Comparison of ENCODE assay signal across 12 mouse cellular contexts in genomic region chr3:153276101-153276829, GRCm38 (mm10).
DNase-seq lines count a peak whose midpoint lies in the region; ATAC-seq and TF ChIP-seq lines count a peak whose summit lies in the region.
"Had no signal": no experiment of that assay in that cellular context is flagged by ENCODE, and none has a peak within 500 bp of the region (broad histone marks: within the 10 kb centered on the region; RNA-seq: fewer than 3 reads in every experiment).

No protein-coding gene starts in this region.

- H3K27ac ChIP-seq in CH12.LX (ENCODE audit: insufficient read depth, low read depth) = no peak overlapping the region
- H3K27ac ChIP-seq in hindbrain, embryonic 10.5 days = peak overlapping the region; percentile 30
- no peak overlapping the region for H3K27ac ChIP-seq in midbrain, embryonic 11.5 days (ENCODE audit: low read depth, low read length)
- H3K27ac ChIP-seq: heart, embryonic 10.5 days; macrophage had no signal

- H3K4me3 ChIP-seq in C2C12 (ENCODE audit: insufficient read depth, poor library complexity, severe bottlenecking) = no peak overlapping the region
- H3K4me3 ChIP-seq in CH12.LX (replicated peaks in 1 of 3; ENCODE audit: low read depth in 2 of 3, low read length in 2 of 3, poor library complexity in 1 of 3) = no peak overlapping the region
- H3K4me3 ChIP-seq in hindbrain, embryonic 10.5 days = no peak overlapping the region
- no peak overlapping the region for H3K4me3 ChIP-seq in midbrain, embryonic 11.5 days (ENCODE audit: low read depth, low read length)
- H3K4me3 ChIP-seq: heart, embryonic 10.5 days had no signal

- TF ChIP-seq CTCF in C2C12 (IDR thresholded peaks at IDR 0.05; ENCODE audit: control insufficient read depth, insufficient read depth, insufficient read length) = no peak
- no peak for TF ChIP-seq CTCF in CH12.LX (conservative IDR thresholded peaks at IDR 0.05 in 1 of 2, IDR thresholded peaks at IDR 0.05 in 1 of 2; ENCODE audit: low read depth in 2 of 2, low read length in 2 of 2)

- H3K27me3 ChIP-seq in C2C12 (ENCODE audit: control insufficient read depth, insufficient read depth, insufficient read length) (no peaks in the 10 kb centered on the region), CH12.LX (replicated peaks) (no peaks in the 10 kb centered on the region)
- no peaks in the 10 kb centered on the region; the same call in 1 of the 2 replicates for H3K27me3 ChIP-seq in hindbrain, embryonic 10.5 days (ENCODE audit: insufficient read depth, poor library complexity, severe bottlenecking)
- no peaks in the 10 kb centered on the region for H3K27me3 ChIP-seq in midbrain, embryonic 11.5 days (ENCODE audit: control insufficient read depth, insufficient read depth, low read length)

- H3K36me3 ChIP-seq in C2C12 (ENCODE audit: control insufficient read depth, insufficient read depth) = no peaks in the 10 kb centered on the region
- no peaks in the 10 kb centered on the region for H3K36me3 ChIP-seq in CH12.LX (replicated peaks in 1 of 2; ENCODE audit: control insufficient read depth in 1 of 2, insufficient read depth in 1 of 2, low read length in 1 of 2)
- H3K36me3 ChIP-seq in hindbrain, embryonic 10.5 days = 0 out of 2 replicates have a peak, but pooled peaks cover 6% of the 10 kb centered on the region
- H3K36me3 ChIP-seq in midbrain, embryonic 11.5 days (ENCODE audit: control insufficient read depth, insufficient read depth, low read length) = no peaks in the 10 kb centered on the region
- H3K36me3 ChIP-seq: heart, embryonic 10.5 days had no signal

- no peak overlapping the region for H3K4me2 ChIP-seq in CH12.LX (ENCODE audit: insufficient read depth, low read depth, poor library complexity, severe bottlenecking)
- peak overlapping the region; percentile 26; the same call in 1 of the 2 replicates for H3K4me2 ChIP-seq in midbrain, embryonic 11.5 days
- H3K4me2 ChIP-seq: liver, embryonic 11.5 days had no signal

- H3ac ChIP-seq in C2C12 (ENCODE audit: control insufficient read depth, insufficient read length, low read depth) = no peak overlapping the region

- in situ Hi-C loops in CH12.LX (cut with MboI; ENCODE audit: low pct_ligation_motif_present, low pct_unique_long_range_greater_than_20kb, low sequenced_read_pairs) = no loop called here

- peaks cover 15% of the 10 kb centered on the region for H3K9me3 ChIP-seq in CH12.LX (replicated peaks; ENCODE audit: low read length)
- H3K9me3 ChIP-seq in hindbrain, embryonic 10.5 days = peaks cover 16% of the 10 kb centered on the region
- peaks cover 9% of the 10 kb centered on the region; the same call in 1 of the 2 replicates for H3K9me3 ChIP-seq in midbrain, embryonic 11.5 days (ENCODE audit: control insufficient read depth, low read length)

- no peak for ATAC-seq in midbrain, embryonic 11.5 days (ENCODE audit: low FRiP score)
- no peak for ATAC-seq in frontal cortex, adult (ENCODE audit: low TSS enrichment)

- dilution Hi-C loops in CH12.LX (cut with MboI; ENCODE audit: extremely low pct_ligation_motif_present, extremely low pct_unique_long_range_greater_than_20kb, low sequenced_read_pairs) = no loop called here

- H3K4me1 ChIP-seq in CH12.LX (ENCODE audit: control insufficient read depth in 1 of 2, insufficient read depth in 2 of 2) = peaks cover 3 to 27% of the 10 kb centered on the region in 2 experiments; a peak in 3 of 4 replicates
- H3K4me1 ChIP-seq in hindbrain, embryonic 10.5 days (replicated peaks) = peaks cover 37% of the 10 kb centered on the region
- peaks cover 23% of the 10 kb centered on the region for H3K4me1 ChIP-seq in midbrain, embryonic 11.5 days (ENCODE audit: control insufficient read depth, insufficient read depth, low read length)

- peak; percentile 42; the same call in 1 of the 2 replicates for TF ChIP-seq EP300 in CH12.LX (IDR thresholded peaks at IDR 0.05; ENCODE audit: low read length)

- H3K79me2 ChIP-seq in C2C12 (ENCODE audit: control insufficient read depth, insufficient read depth) = no peaks in the 10 kb centered on the region
- no peaks in the 10 kb centered on the region for H3K79me2 ChIP-seq in CH12.LX (replicated peaks; ENCODE audit: control insufficient read depth, extremely low read depth, insufficient read depth, poor library complexity, severe bottlenecking)

- peak; percentile 80 for DNase-seq in CH12.LX (ENCODE audit: extremely low read depth)
- no peak for DNase-seq in hindbrain, embryonic 10.5 days (ENCODE audit: low spot score)
- no peak for DNase-seq in midbrain, embryonic 11.5 days (ENCODE audit: low spot score, missing footprints)
- DNase-seq in right cerebral cortex, adult 18-20 months = no peak
- DNase-seq in kidney, postnatal 36 days = no peak
- DNase-seq: adrenal gland, postnatal 36 days; cerebellum, adult 9-10 months had no signal

- WGBS in hindbrain, embryonic 10.5 days = 78% methylated on average over 8 of the region's 8 CpGs
- WGBS in midbrain, embryonic 11.5 days = 74% methylated on average over 8 of the region's 8 CpGs

- peak; percentile 34; the same call in 1 of the 2 replicates for TF ChIP-seq POLR2A in CH12.LX (IDR thresholded peaks at IDR 0.05; ENCODE audit: low read depth, low read length)

- H3K79me3 ChIP-seq in C2C12 (ENCODE audit: low read depth) = no peaks in the 10 kb centered on the region

- H3K9ac ChIP-seq in CH12.LX (ENCODE audit: insufficient read depth, low read depth) = no peak overlapping the region
- H3K9ac ChIP-seq in midbrain, embryonic 11.5 days (ENCODE audit: low read length) = no peak overlapping the region

- TF ChIP-seq RAD21 in CH12.LX (IDR thresholded peaks at IDR 0.05; ENCODE audit: low read depth, low read length) = no peak

TF ChIP-seq in C2C12, 6 proteins besides CTCF, POLR2A, EP300 and RAD21:
- TF ChIP-seq MYOD1 (IDR thresholded peaks at IDR 0.05; ENCODE audit: control insufficient read depth, insufficient read length, low read depth) (no peak), MAX (IDR thresholded peaks at IDR 0.05) (no peak), FOSL1 (IDR thresholded peaks at IDR 0.05; ENCODE audit: insufficient read depth, low read length, poor library complexity, severe bottlenecking) (no peak), MYOG (IDR thresholded peaks at IDR 0.05; ENCODE audit: control insufficient read depth, extremely low read depth, insufficient read length) (no peak), USF1 (IDR thresholded peaks at IDR 0.05; ENCODE audit: low read depth) (peak; percentile 73), CEBPB (IDR thresholded peaks at IDR 0.05; ENCODE audit: low read depth) (no peak)

TF ChIP-seq in CH12.LX, 34 proteins besides CTCF, POLR2A, EP300 and RAD21:
- no peak for TF ChIP-seq CHD1 (IDR thresholded peaks at IDR 0.05; ENCODE audit: low read depth, low read length)
- no peak for TF ChIP-seq KAT2A (IDR thresholded peaks at IDR 0.05; ENCODE audit: insufficient replicate concordance, low read length)
- no peak for TF ChIP-seq ZC3H11A (IDR thresholded peaks at IDR 0.05; ENCODE audit: low read depth, low read length)
- no peak for TF ChIP-seq POLR2AphosphoS2 (IDR thresholded peaks at IDR 0.05; ENCODE audit: low read depth, low read length)
- no peak for TF ChIP-seq MAZ (IDR thresholded peaks at IDR 0.05; ENCODE audit: low read depth, low read length)
- no peak for TF ChIP-seq SMC3 (IDR thresholded peaks at IDR 0.05; ENCODE audit: low read depth, low read length)
- no peak for TF ChIP-seq IRF4 (IDR thresholded peaks at IDR 0.05; ENCODE audit: low read depth, low read length)
- TF ChIP-seq JUN (IDR thresholded peaks at IDR 0.05; ENCODE audit: insufficient read depth, low read depth, low read length) = no peak
- peak; percentile 88 for TF ChIP-seq MYC (IDR thresholded peaks at IDR 0.05; ENCODE audit: low read depth, low read length)
- TF ChIP-seq RCOR1 (conservative IDR thresholded peaks at IDR 0.05; ENCODE audit: low read depth, low read length) = 0 out of 2 replicates have a peak, but pooled peaks have one; percentile 32
- no peak; the same call in 1 of the 2 replicates for TF ChIP-seq MXI1 (IDR thresholded peaks at IDR 0.05; ENCODE audit: low read depth, low read length)
- TF ChIP-seq ETS1 (conservative IDR thresholded peaks at IDR 0.05; ENCODE audit: low read depth, low read length) = peak; percentile 14
- TF ChIP-seq MAX (IDR thresholded peaks at IDR 0.05; ENCODE audit: low read length) = peak; percentile 92
- no peak for TF ChIP-seq JUND (conservative IDR thresholded peaks at IDR 0.05; ENCODE audit: low read depth, low read length)
- no peak for TF ChIP-seq CHD2 (IDR thresholded peaks at IDR 0.05; ENCODE audit: low read length)
- TF ChIP-seq TCF12 (IDR thresholded peaks at IDR 0.05; ENCODE audit: low read depth, low read length) = 0 out of 2 replicates have a peak, but pooled peaks have one; percentile 30
- TF ChIP-seq ELF1 (IDR thresholded peaks at IDR 0.05; ENCODE audit: low read depth, low read length) = no peak
- TF ChIP-seq MAFK (IDR thresholded peaks at IDR 0.05; ENCODE audit: insufficient replicate concordance, low read length) = no peak
- TF ChIP-seq USF2 (conservative IDR thresholded peaks at IDR 0.05; ENCODE audit: low read depth, low read length) = peak; percentile 26; the same call in 1 of the 2 replicates
- TF ChIP-seq BHLHE40 (IDR thresholded peaks at IDR 0.05; ENCODE audit: low read depth, low read length) = peak; percentile 41; the same call in 1 of the 2 replicates
- no peak for TF ChIP-seq GABPA (IDR thresholded peaks at IDR 0.05; ENCODE audit: insufficient replicate concordance, low read depth, low read length)
- peak; percentile 26 for TF ChIP-seq USF1 (IDR thresholded peaks at IDR 0.05; ENCODE audit: low read depth, low read length)
- TF ChIP-seq ZKSCAN1 (IDR thresholded peaks at IDR 0.05; ENCODE audit: borderline replicate concordance, low read depth, low read length) = no peak
- TF ChIP-seq ZMIZ1 (IDR thresholded peaks at IDR 0.05; ENCODE audit: low read depth, low read length) = no peak
